Mouse (Mus musculus) CH12.LX (cell line): Measurements from ENCODE around the gene AC131692.1.

Source experiments
- CTCF ChIP-seq, 2 experiments: IDR thresholded peaks in 1 of 2; conservative IDR thresholded peaks in 1 of 2; 2 replicates each; pipeline ENCODE4 v1.5.1; 2011 to 2012; ENCODE audit warnings: low read depth in 2 of 2, low read length in 2 of 2, improper control_type of control experiment in 1 of 2, inconsistent platforms in 1 of 2, mild to moderate bottlenecking in 1 of 2, moderate library complexity in 1 of 2
- POLR2A ChIP-seq: IDR thresholded peaks from 2 replicates; pipeline ENCODE4 v1.6.1; 2011; ENCODE audit warnings: low read depth, mild to moderate bottlenecking, improper control_type of control experiment, low read length
- RCOR1 ChIP-seq: conservative IDR thresholded peaks from 2 replicates; pipeline ENCODE4 v1.6.1; 2012; ENCODE audit warnings: low read depth, mild to moderate bottlenecking, inconsistent platforms, low read length, improper control_type of control experiment
- TCF12 ChIP-seq: IDR thresholded peaks from 2 replicates; pipeline ENCODE4 v1.6.1; 2014; ENCODE audit warnings: low read depth, mild to moderate bottlenecking, inconsistent platforms, low read length, improper control_type of control experiment

- TF ChIP-seq CTCF (conservative IDR thresholded peaks at IDR 0.05 in 1 of 2, IDR thresholded peaks at IDR 0.05 in 1 of 2; ENCODE audit: low read depth in 2 of 2, low read length in 2 of 2) (no peak), TCF12 (no peak), RCOR1 (no peak), POLR2A (no peak)
These were observed 10.3 kb downstream of the AC131692.1 start for GRCm38 (mm10) chr19:6104476-6104875.
